Mouse (Mus musculus): ENCODE results near the gene Elmsan1. TPM values are rescaled to one million over a fixed set of nuclear protein-coding genes. Genes with fewer than 3 reads are reported as not detected.

Gene Elmsan1
- polyA plus RNA-seq, 1 experiment from 2014 or later: 10.8 TPM

GRCm38 (mm10) chr12:84176886-84177765 lies 41.6 kb downstream of the Elmsan1 start:
- no peak overlapping the region for H3K9ac ChIP-seq
- peak overlapping the region; percentile 61; the same call in 1 of the 2 replicates for H3K4me2 ChIP-seq
- no peaks in the 10 kb centered on the region for H3K27me3 ChIP-seq
- WGBS: 30% methylated on average over 6 of the region's 6 CpGs
- H3K36me3 ChIP-seq: peaks cover 22% of the 10 kb centered on the region
- peaks cover 90% of the 10 kb centered on the region for H3K4me1 ChIP-seq
- H3K4me3 ChIP-seq (replicated peaks): no peak overlapping the region
- no peak for ATAC-seq (replicated peaks; ENCODE audit: low FRiP score)
- H3K9me3 ChIP-seq (replicated peaks): no peaks in the 10 kb centered on the region
- peak overlapping the region; percentile 93 for H3K27ac ChIP-seq

GRCm38 (mm10) chr12:84176126-84176769 lies 42.4 kb downstream of the Elmsan1 start:
- 9% methylated on average over 13 of the region's 13 CpGs for WGBS
- H3K9me3 ChIP-seq (replicated peaks): no peaks in the 10 kb centered on the region
- H3K36me3 ChIP-seq: peaks cover 31% of the 10 kb centered on the region
- peak overlapping the region; percentile 42 for H3K9ac ChIP-seq
- H3K27ac ChIP-seq: peak overlapping the region; percentile 93
- peak overlapping the region; percentile 61 for H3K4me2 ChIP-seq
- H3K27me3 ChIP-seq: no peaks in the 10 kb centered on the region
- peaks cover 81% of the 10 kb centered on the region for H3K4me1 ChIP-seq
- H3K4me3 ChIP-seq (replicated peaks): peak overlapping the region; percentile 42
- peak; percentile 10 for ATAC-seq (replicated peaks; ENCODE audit: low FRiP score)

GRCm38 (mm10) chr12:84175659-84176061 lies 43.0 kb downstream of the Elmsan1 start:
- peak overlapping the region; percentile 42 for H3K4me3 ChIP-seq (replicated peaks)
- peaks cover 37% of the 10 kb centered on the region for H3K36me3 ChIP-seq
- peak overlapping the region; percentile 61 for H3K4me2 ChIP-seq
- ATAC-seq (replicated peaks; ENCODE audit: low FRiP score): peak; percentile 78
- H3K4me1 ChIP-seq: peaks cover 75% of the 10 kb centered on the region
- H3K9me3 ChIP-seq (replicated peaks): no peaks in the 10 kb centered on the region
- WGBS: under 1% methylated on average over 20 of the region's 20 CpGs
- peak overlapping the region; percentile 93 for H3K27ac ChIP-seq
- H3K9ac ChIP-seq: peak overlapping the region; percentile 42
- no peaks in the 10 kb centered on the region for H3K27me3 ChIP-seq

GRCm38 (mm10) chr12:84174871-84175270 lies 43.8 kb downstream of the Elmsan1 start:
- H3K4me2 ChIP-seq: peak overlapping the region; percentile 61
- peaks cover 68% of the 10 kb centered on the region for H3K4me1 ChIP-seq
- H3K27ac ChIP-seq: peak overlapping the region; percentile 93
- no peaks in the 10 kb centered on the region for H3K27me3 ChIP-seq
- no peak; the same call in 1 of the 2 replicates for ATAC-seq (replicated peaks; ENCODE audit: low FRiP score)
- no peaks in the 10 kb centered on the region for H3K9me3 ChIP-seq (replicated peaks)
- peak overlapping the region; percentile 42; the same call in 1 of the 2 replicates for H3K4me3 ChIP-seq (replicated peaks)
- 68% methylated on average over 6 of the region's 6 CpGs for WGBS
- peak overlapping the region; percentile 42; the same call in 1 of the 2 replicates for H3K9ac ChIP-seq
- peaks cover 38% of the 10 kb centered on the region for H3K36me3 ChIP-seq

- 61% methylated on average over 9 of the region's 9 CpGs for WGBS
- Histone ChIP-seq H3K36me3 (peaks cover 42% of the 10 kb centered on the region), H3K4me3 (replicated peaks) (no peak overlapping the region), H3K9me3 (replicated peaks) (no peaks in the 10 kb centered on the region), H3K4me1 (peaks cover 63% of the 10 kb centered on the region), H3K9ac (no peak overlapping the region), H3K27ac (peak overlapping the region; percentile 93), H3K4me2 (0 out of 2 replicates have a peak overlapping the region, but pooled peaks have one; percentile 61), H3K27me3 (no peaks in the 10 kb centered on the region)
- no peak for ATAC-seq (replicated peaks; ENCODE audit: low FRiP score)
Observed at GRCm38 (mm10) chr12:84174190-84174811, 44.4 kb downstream of the Elmsan1 start.

GRCm38 (mm10) chr12:84173309-84173915 lies 45.3 kb downstream of the Elmsan1 start:
- Histone ChIP-seq H3K27me3 (no peaks in the 10 kb centered on the region), H3K4me3 (replicated peaks) (no peak overlapping the region), H3K9ac (no peak overlapping the region), H3K4me1 (peaks cover 54% of the 10 kb centered on the region), H3K4me2 (no peak overlapping the region), H3K9me3 (replicated peaks) (no peaks in the 10 kb centered on the region), H3K36me3 (peaks cover 45% of the 10 kb centered on the region), H3K27ac (peak overlapping the region; percentile 93)
- ATAC-seq (replicated peaks; ENCODE audit: low FRiP score): no peak
- WGBS: 86% methylated on average over 13 of the region's 13 CpGs

GRCm38 (mm10) chr12:84172862-84173261 lies 45.8 kb downstream of the Elmsan1 start:
- Histone ChIP-seq H3K36me3 (peaks cover 45% of the 10 kb centered on the region), H3K9me3 (replicated peaks) (no peaks in the 10 kb centered on the region), H3K4me2 (no peak overlapping the region), H3K9ac (no peak overlapping the region), H3K27me3 (no peaks in the 10 kb centered on the region), H3K4me3 (replicated peaks) (no peak overlapping the region), H3K4me1 (peaks cover 48% of the 10 kb centered on the region), H3K27ac (no peak overlapping the region)
- no peak for ATAC-seq (replicated peaks; ENCODE audit: low FRiP score)
- whole genome bisulfite sequencing: 92% methylated on average over 17 of the region's 17 CpGs

- no peak for ATAC-seq (replicated peaks; ENCODE audit: low FRiP score)
- Histone ChIP-seq H3K4me2 (no peak overlapping the region), H3K4me3 (replicated peaks) (no peak overlapping the region), H3K36me3 (peaks cover 48% of the 10 kb centered on the region), H3K9ac (no peak overlapping the region), H3K27ac (no peak overlapping the region), H3K9me3 (replicated peaks) (no peaks in the 10 kb centered on the region), H3K4me1 (peaks cover 42% of the 10 kb centered on the region), H3K27me3 (no peaks in the 10 kb centered on the region)
- 95% methylated on average over 3 of the region's 3 CpGs for WGBS
Observed at GRCm38 (mm10) chr12:84172216-84172615, 46.5 kb downstream of the Elmsan1 start.

- H3K27me3 ChIP-seq: no peaks in the 10 kb centered on the region
- ATAC-seq (replicated peaks; ENCODE audit: low FRiP score): no peak
- H3K4me2 ChIP-seq: no peak overlapping the region
- WGBS: 86% methylated on average over 10 of the region's 10 CpGs
- H3K9me3 ChIP-seq (replicated peaks): no peaks in the 10 kb centered on the region
- peaks cover 26% of the 10 kb centered on the region for H3K4me1 ChIP-seq
- H3K36me3 ChIP-seq: peaks cover 51% of the 10 kb centered on the region
- no peak overlapping the region for H3K27ac ChIP-seq
- no peak overlapping the region for H3K9ac ChIP-seq
- H3K4me3 ChIP-seq (replicated peaks): no peak overlapping the region
Observed at GRCm38 (mm10) chr12:84170610-84171009, 48.1 kb downstream of the Elmsan1 start.

- no peak for ATAC-seq (replicated peaks; ENCODE audit: low FRiP score)
- H3K36me3 ChIP-seq: peaks cover 40% of the 10 kb centered on the region
- no peaks in the 10 kb centered on the region for H3K27me3 ChIP-seq
- no peak overlapping the region for H3K4me3 ChIP-seq (replicated peaks)
- 0 out of 2 replicates have a peak, but pooled peaks cover 5% of the 10 kb centered on the region for H3K4me1 ChIP-seq
- no peak overlapping the region for H3K4me2 ChIP-seq
- no peaks in the 10 kb centered on the region for H3K9me3 ChIP-seq (replicated peaks)
- 59% methylated on average over 8 of the region's 8 CpGs for WGBS
- no peak overlapping the region for H3K9ac ChIP-seq
- H3K27ac ChIP-seq: no peak overlapping the region
Observed at GRCm38 (mm10) chr12:84165631-84166373, 52.9 kb downstream of the Elmsan1 start.

GRCm38 (mm10) chr12:84163586-84164110 lies 55.0 kb downstream of the Elmsan1 start:
- Histone ChIP-seq H3K27ac (no peak overlapping the region), H3K4me1 (0 out of 2 replicates have a peak, but pooled peaks cover 5% of the 10 kb centered on the region), H3K27me3 (no peaks in the 10 kb centered on the region), H3K4me3 (replicated peaks) (no peak overlapping the region), H3K9ac (no peak overlapping the region), H3K4me2 (no peak overlapping the region), H3K36me3 (peaks cover 52% of the 10 kb centered on the region), H3K9me3 (replicated peaks) (no peaks in the 10 kb centered on the region)
- 89% methylated on average over 11 of the region's 11 CpGs for WGBS
- ATAC-seq (replicated peaks; ENCODE audit: low FRiP score): no peak
